22 mouse cellular contexts compared by ENCODE assay signal in genomic region chr11:105455118-105455517, GRCm38 (mm10). TPM values are rescaled to one million over a fixed set of nuclear protein-coding genes. Genes with fewer than 3 reads are reported as not detected.
DNase-seq lines count a peak whose midpoint lies in the region; ATAC-seq and TF ChIP-seq lines count a peak whose summit lies in the region.
"Had no signal": no experiment of that assay in that cellular context is flagged by ENCODE, and none has a peak within 500 bp of the region (broad histone marks: within the 10 kb centered on the region; RNA-seq: fewer than 3 reads in every experiment).

No protein-coding gene starts in this region.

- H3K9ac ChIP-seq in midbrain, embryonic 16.5 days (ENCODE audit: low read depth, low read length): no peak overlapping the region
- no peak overlapping the region for H3K9ac ChIP-seq in midbrain, embryonic 14.5 days (replicated peaks; ENCODE audit: low read length)
- H3K9ac ChIP-seq: embryonic facial prominence, embryonic 12.5 days; forebrain, embryonic 13.5 days; forebrain, embryonic 15.5 days had no signal

- no peak; the same call in 1 of the 2 replicates for TF ChIP-seq POLR2A in testis, adult 2 months (IDR thresholded peaks at IDR 0.05; ENCODE audit: control insufficient read depth, low read depth, low read length)

- 0 out of 2 replicates have a peak overlapping the region, but pooled peaks have one; percentile 22 for H3K27ac ChIP-seq in midbrain, embryonic 16.5 days (ENCODE audit: low read length)
- H3K27ac ChIP-seq in midbrain, embryonic 14.5 days (replicated peaks; ENCODE audit: low read depth, low read length): no peak overlapping the region
- H3K27ac ChIP-seq in testis, adult 2 months (ENCODE audit: control insufficient read depth, insufficient read depth, low read depth, low read length): peak overlapping the region; percentile 53
- H3K27ac ChIP-seq: embryonic facial prominence, embryonic 10.5 days; embryonic facial prominence, embryonic 12.5 days; forebrain, embryonic 13.5 days had no signal

- intact Hi-C loops in heart, postnatal 10 days (cut with DNase I): no loop called here

- no peak overlapping the region for H3K4me2 ChIP-seq in midbrain, embryonic 16.5 days (ENCODE audit: low read length)
- H3K4me2 ChIP-seq in midbrain, embryonic 14.5 days (ENCODE audit: low read length): no peak overlapping the region
- H3K4me2 ChIP-seq: embryonic facial prominence, embryonic 12.5 days; forebrain, embryonic 13.5 days; forebrain, embryonic 15.5 days had no signal

- no peak overlapping the region for H3K4me3 ChIP-seq in midbrain, embryonic 16.5 days (ENCODE audit: low read depth, low read length)
- H3K4me3 ChIP-seq in midbrain, embryonic 14.5 days (replicated peaks; ENCODE audit: low read depth, low read length): no peak overlapping the region
- H3K4me3 ChIP-seq in testis, adult 2 months (ENCODE audit: control insufficient read depth, low read depth, low read length): peak overlapping the region; percentile 83
- H3K4me3 ChIP-seq: embryonic facial prominence, embryonic 10.5 days; embryonic facial prominence, embryonic 12.5 days; forebrain, embryonic 13.5 days; forebrain, embryonic 15.5 days had no signal

- no peaks in the 10 kb centered on the region for H3K9me3 ChIP-seq in midbrain, embryonic 16.5 days (replicated peaks; ENCODE audit: control insufficient read depth, low read length, poor library complexity, severe bottlenecking)
- no peaks in the 10 kb centered on the region for H3K9me3 ChIP-seq in midbrain, embryonic 14.5 days (ENCODE audit: control insufficient read depth, low read length)
- H3K9me3 ChIP-seq: embryonic facial prominence, embryonic 10.5 days; embryonic facial prominence, embryonic 12.5 days; forebrain, embryonic 13.5 days; forebrain, embryonic 15.5 days had no signal

- TF ChIP-seq CTCF in testis, adult 2 months (IDR thresholded peaks at IDR 0.05; ENCODE audit: control insufficient read depth, insufficient read depth, insufficient replicate concordance, low read depth, low read length): no peak

- H3K4me1 ChIP-seq in midbrain, embryonic 16.5 days (ENCODE audit: control insufficient read depth, insufficient read depth, low read length): peaks cover 19% of the 10 kb centered on the region
- H3K4me1 ChIP-seq in midbrain, embryonic 14.5 days (ENCODE audit: control insufficient read depth, insufficient read depth, low read length): peaks cover 12% of the 10 kb centered on the region
- peaks cover 12% of the 10 kb centered on the region for H3K4me1 ChIP-seq in testis, adult 2 months (ENCODE audit: control insufficient read depth, insufficient read depth, low read length)

- no peaks in the 10 kb centered on the region for H3K36me3 ChIP-seq in midbrain, embryonic 16.5 days (ENCODE audit: control insufficient read depth, insufficient read depth, low read length)
- no peaks in the 10 kb centered on the region for H3K36me3 ChIP-seq in midbrain, embryonic 14.5 days (ENCODE audit: control insufficient read depth, insufficient read depth, low read length)
- no peaks in the 10 kb centered on the region for H3K36me3 ChIP-seq in testis, adult 2 months (ENCODE audit: control insufficient read depth, insufficient read depth, low read length)
- H3K36me3 ChIP-seq: embryonic facial prominence, embryonic 10.5 days; embryonic facial prominence, embryonic 12.5 days; forebrain, embryonic 15.5 days had no signal

- no peaks in the 10 kb centered on the region for H3K27me3 ChIP-seq in midbrain, embryonic 16.5 days (ENCODE audit: control insufficient read depth, insufficient read depth, low read depth, low read length)
- no peaks in the 10 kb centered on the region for H3K27me3 ChIP-seq in midbrain, embryonic 14.5 days (ENCODE audit: control insufficient read depth, insufficient read depth, low read length)
- H3K27me3 ChIP-seq in testis, adult 2 months (ENCODE audit: control insufficient read depth, insufficient read depth, low read length): no peaks in the 10 kb centered on the region
- H3K27me3 ChIP-seq: embryonic facial prominence, embryonic 12.5 days; forebrain, embryonic 13.5 days; forebrain, embryonic 15.5 days had no signal

- no peak for ATAC-seq in midbrain, embryonic 16.5 days
- no peak for ATAC-seq in midbrain, embryonic 14.5 days (ENCODE audit: low FRiP score, low TSS enrichment)
- ATAC-seq: forebrain, embryonic 13.5 days; forebrain, embryonic 15.5 days had no signal

- WGBS in midbrain, embryonic 16.5 days: 86% methylated on average over 5 of the region's 5 CpGs
- WGBS in midbrain, embryonic 14.5 days: 84% methylated on average over 5 of the region's 5 CpGs

- peak; percentile 43 for DNase-seq in heart, adult 11 months
- no peak for DNase-seq in heart, postnatal 10 days
- DNase-seq in midbrain, embryonic 14.5 days: no peak
- DNase-seq in testis, postnatal 14 days (ENCODE audit: low spot score): no peak
- peak; percentile 19 for DNase-seq in testis, postnatal 10 days (ENCODE audit: low spot score)
- DNase-seq in spleen, postnatal 10 days (ENCODE audit: low spot score in 2 of 2): no peak
- DNase-seq: adrenal gland, adult 2 months; adrenal gland, postnatal 10 days; adrenal gland, postnatal 25 days; cerebellum, adult 11-12 months; cerebellum, adult 2 months; cerebellum, adult 9-10 months; cerebellum, postnatal 10 days; cerebellum, postnatal 25 days had no signal

RNA-seq across cellular contexts. Expression of gene March10, which starts 1.4 kb away (rescaled TPM):
- not detected for total RNA-seq in heart, postnatal 10 days (2021)
- 0.45 and 0.73 TPM in 2 replicates for polyA plus RNA-seq in midbrain, embryonic 16.5 days (2015; fragmentation: Nextera tagmentation; extraction: Ambion mirVana)
- 0.21 and 0.22 TPM in 2 replicates for polyA plus RNA-seq in midbrain, embryonic 14.5 days (2014; fragmentation: Nextera tagmentation; extraction: Ambion mirVana)
- polyA plus RNA-seq in testis, adult 2 months (2012; rRNA removed): 471 and 483 TPM in 2 replicates
- total RNA-seq: adrenal gland, adult 2 months; adrenal gland, postnatal 10 days; adrenal gland, postnatal 25 days; MEL had no signal
- polyA plus RNA-seq: adrenal gland, adult 2 months; forebrain, embryonic 11.5 days; forebrain, embryonic 13.5 days had no signal

Comparison
In these comparisons a context has a peak if more than half of its experiments do, and no peak if none do; other contexts are left out.
1. DNase-seq: peak in heart, adult 11 months (single experiment) and testis, postnatal 10 days (single experiment); none in heart, postnatal 10 days (0 of 2), midbrain, embryonic 14.5 days (single experiment), testis, postnatal 14 days (single experiment) and spleen, postnatal 10 days (0 of 2).
2. RNA of gene March10, which starts 1.4 kb away (polyA plus RNA-seq): 471 to 483 TPM in testis, adult 2 months; 0.45 to 0.73 TPM in midbrain, embryonic 16.5 days and 0.21 to 0.22 TPM in midbrain, embryonic 14.5 days; every median in the first group is over 100 times any median in the second.